Mouse (Mus musculus) gastrocnemius, postnatal 10 days (tissue): ENCODE measurements at regions not wholly inside any gene's neighbourhood (a gene's known extent, or its start where the extent isn't known, plus 50 kb on each side); places are given as distances from the start of the nearest gene placed in this dataset.

Source experiments
- DNase-seq: peaks from one replicate; pipeline ENCODE4 v3.0.0; 2021; ENCODE audit warnings: mixed read lengths

GRCm38 (mm10) chr8:42512056-42512455 is 629.2 kb downstream of the Triml1 start:
- peak; percentile 7 for DNase-seq
